In the genomic region with DNA sequence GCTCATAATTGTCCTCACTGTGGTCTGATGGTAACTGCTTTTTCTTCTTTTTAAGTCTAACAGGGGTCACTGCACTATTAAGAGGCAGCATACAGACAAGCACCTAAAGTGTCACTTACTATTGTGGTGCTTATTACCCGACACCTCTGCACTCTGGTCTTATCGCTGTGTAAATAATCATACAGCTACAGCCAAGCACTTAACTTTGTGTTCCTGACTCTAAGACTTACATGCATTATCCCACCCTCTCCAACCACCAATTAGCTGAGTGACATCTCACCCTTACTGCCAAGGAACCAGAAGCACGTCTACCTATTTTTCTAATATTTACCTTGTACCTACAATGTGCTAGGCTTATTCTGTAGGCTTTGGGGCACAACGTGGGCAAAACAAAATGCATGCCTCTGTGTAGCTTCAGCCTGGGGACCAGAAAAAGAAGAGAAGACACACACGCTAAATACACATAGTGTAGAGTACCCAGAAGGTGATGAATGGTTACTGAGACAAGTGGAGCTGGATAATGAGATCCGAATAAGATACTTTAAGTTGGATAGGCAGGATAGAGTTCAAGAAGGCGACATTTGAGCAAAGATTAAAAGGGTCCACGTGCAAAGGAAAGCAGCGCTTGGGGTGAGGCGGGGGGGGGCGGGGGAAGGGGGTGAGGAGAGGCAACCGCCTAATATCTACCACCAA, we compare ENCODE assay signal across 8 mouse cellular contexts. TPM values are rescaled to one million over a fixed set of nuclear protein-coding genes. Genes with fewer than 3 reads are reported as not detected.
DNase-seq lines count a peak whose midpoint lies in the region; ATAC-seq lines count a peak whose summit lies in the region.

No protein-coding gene starts in this region.

- peak overlapping the region; percentile 90 for H3K27ac ChIP-seq in limb, embryonic 13.5 days
- H3K27ac ChIP-seq in stomach, embryonic 16.5 days (ENCODE audit: low read length) = peak overlapping the region; percentile 96

- H3K9ac ChIP-seq in limb, embryonic 13.5 days = peak overlapping the region; percentile 66
- peak overlapping the region; percentile 76 for H3K9ac ChIP-seq in stomach, embryonic 16.5 days (ENCODE audit: low read length)

- no peaks in the 10 kb centered on the region for H3K27me3 ChIP-seq in limb, embryonic 13.5 days
- H3K27me3 ChIP-seq in stomach, embryonic 16.5 days (ENCODE audit: control insufficient read depth, insufficient read depth, low read length) = no peaks in the 10 kb centered on the region

- H3K9me3 ChIP-seq in limb, embryonic 13.5 days = no peaks in the 10 kb centered on the region
- no peaks in the 10 kb centered on the region for H3K9me3 ChIP-seq in stomach, embryonic 16.5 days (replicated peaks; ENCODE audit: control insufficient read depth, low read length)

- no peaks in the 10 kb centered on the region for H3K36me3 ChIP-seq in limb, embryonic 13.5 days
- H3K36me3 ChIP-seq in stomach, embryonic 16.5 days (ENCODE audit: control insufficient read depth, insufficient read depth, low read length) = no peaks in the 10 kb centered on the region

- DNase-seq in cerebellum, adult 8-10 months = peak; percentile 27
- DNase-seq in cerebellum, postnatal 25 days = no peak
- DNase-seq in retina, embryonic 14.5 days (ENCODE audit: low spot score) = peak; percentile 8
- DNase-seq in retina, postnatal 1 day = no peak
- DNase-seq in ovary, postnatal 36 days (ENCODE audit: low spot score) = no peak
- no peak for DNase-seq in thymus, postnatal 36 days

- H3K4me1 ChIP-seq in limb, embryonic 13.5 days = peaks cover 18% of the 10 kb centered on the region
- peaks cover 12% of the 10 kb centered on the region for H3K4me1 ChIP-seq in stomach, embryonic 16.5 days (ENCODE audit: control insufficient read depth, insufficient read depth, low read length)

- peak overlapping the region; percentile 99 for H3K4me3 ChIP-seq in limb, embryonic 13.5 days
- peak overlapping the region; percentile 61 for H3K4me3 ChIP-seq in stomach, embryonic 16.5 days (replicated peaks; ENCODE audit: low read length)

- peak overlapping the region; percentile 71 for H3K4me2 ChIP-seq in limb, embryonic 13.5 days (replicated peaks)
- H3K4me2 ChIP-seq in stomach, embryonic 16.5 days (ENCODE audit: low read depth, low read length) = peak overlapping the region; percentile 83

- ATAC-seq in limb, embryonic 13.5 days (ENCODE audit: low FRiP score, low read depth) = no peak
- ATAC-seq in stomach, embryonic 16.5 days (ENCODE audit: insufficient read depth, low FRiP score) = no peak; the same call in 1 of the 2 replicates

- 11% methylated on average over 12 of the region's 12 CpGs for WGBS in limb, embryonic 13.5 days
- 5% methylated on average over 12 of the region's 12 CpGs for WGBS in stomach, embryonic 16.5 days

RNA-seq across cellular contexts. Expression of a gene that starts 0.9 kb away (rescaled TPM):
- polyA plus RNA-seq in limb, embryonic 13.5 days (2015; fragmentation: Nextera tagmentation; extraction: Ambion mirVana) = 79.1 and 90.8 TPM in 2 replicates
- polyA plus RNA-seq in stomach, embryonic 16.5 days (2015; fragmentation: Nextera tagmentation; extraction: Ambion mirVana) = 53.9 and 67.2 TPM in 2 replicates

Comparison
In these comparisons a context has a peak if more than half of its experiments do, and no peak if none do; other contexts are left out.
1. DNase-seq: peak in cerebellum, adult 8-10 months (single experiment) and retina, embryonic 14.5 days (single experiment); none in cerebellum, postnatal 25 days (0 of 2), retina, postnatal 1 day (single experiment), ovary, postnatal 36 days (single experiment) and thymus, postnatal 36 days (0 of 2).